Mouse (Mus musculus) embryonic fibroblast, embryonic 13.5 days (primary cell): ENCODE results near the gene F11r.

Experiments used
- CTCF ChIP-seq: IDR thresholded peaks from 2 replicates; pipeline ENCODE4 v1.5.1; 2011; ENCODE audit warnings: mild to moderate bottlenecking, control low read depth, low read length, moderate library complexity, borderline replicate concordance; ENCODE audit not compliant: insufficient read depth
- POLR2A ChIP-seq: IDR thresholded peaks from 2 replicates; pipeline ENCODE4 v1.6.1; 2011; ENCODE audit warnings: low read depth, mild to moderate bottlenecking, control low read depth, low read length, moderate library complexity

- TF ChIP-seq POLR2A = no peak
- TF ChIP-seq CTCF = no peak
Observed at GRCm38 (mm10) chr1:171495371-171495770, 58.0 kb downstream of the F11r start.
